Mouse (Mus musculus) kidney, postnatal 25 days (tissue): ENCODE data around the gene 4930544G11Rik.

Experiments used
- DNase-seq, 2 experiments: peaks; one replicate each; pipeline ENCODE4 v3.0.0; 2021; ENCODE audit warnings: mixed read lengths in 2 of 2

Gene 4930544G11Rik

DNA sequence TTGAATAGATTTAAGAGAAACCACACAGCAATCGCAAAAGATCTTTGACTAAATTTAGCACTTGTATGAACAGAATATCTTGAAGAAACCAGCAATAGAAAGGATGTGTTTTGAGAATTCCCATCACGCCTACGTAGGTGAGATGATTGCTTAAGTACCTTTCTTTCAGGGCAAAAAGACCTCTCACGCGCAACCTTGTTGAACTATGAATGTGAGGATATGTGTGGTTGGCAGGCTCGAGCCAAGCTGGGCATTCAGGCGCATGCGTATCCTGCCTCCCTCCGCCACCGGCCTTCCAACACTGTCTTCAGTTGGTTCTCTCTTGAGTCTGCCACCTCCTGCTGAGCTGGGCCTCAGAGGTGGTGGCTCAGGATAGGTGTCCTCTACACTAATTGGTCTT lies at the start of gene 4930544G11Rik:
TSS of gene 4930544G11Rik (plus strand) at position 301 of the 400 bp plus-strand sequence.
- no peak for DNase-seq

- DNase-seq = no peak
Observed at GRCm38 (mm10) chr6:65906657-65907182, 45.7 kb upstream of the 4930544G11Rik start.

DNA sequence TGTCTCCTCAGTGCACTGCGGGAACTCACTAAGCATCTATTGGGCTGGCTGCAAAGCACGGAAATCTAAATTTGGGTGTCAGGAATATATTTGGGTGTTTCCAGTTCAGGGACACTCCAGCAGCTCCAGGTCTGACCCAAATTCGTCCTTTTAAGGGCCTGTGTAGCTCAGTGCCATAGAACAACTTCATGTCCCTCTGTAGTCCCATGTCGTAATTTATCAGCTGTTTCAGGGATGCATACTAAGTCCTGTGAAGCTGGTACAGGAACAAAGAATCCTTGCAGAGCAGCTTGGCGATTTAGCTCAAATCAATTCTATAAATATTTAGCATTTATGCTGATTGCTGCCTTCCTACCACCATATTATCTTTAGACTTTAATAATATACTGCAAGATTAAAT lies 37.0 kb upstream of the 4930544G11Rik start:
- no peak for DNase-seq

DNA sequence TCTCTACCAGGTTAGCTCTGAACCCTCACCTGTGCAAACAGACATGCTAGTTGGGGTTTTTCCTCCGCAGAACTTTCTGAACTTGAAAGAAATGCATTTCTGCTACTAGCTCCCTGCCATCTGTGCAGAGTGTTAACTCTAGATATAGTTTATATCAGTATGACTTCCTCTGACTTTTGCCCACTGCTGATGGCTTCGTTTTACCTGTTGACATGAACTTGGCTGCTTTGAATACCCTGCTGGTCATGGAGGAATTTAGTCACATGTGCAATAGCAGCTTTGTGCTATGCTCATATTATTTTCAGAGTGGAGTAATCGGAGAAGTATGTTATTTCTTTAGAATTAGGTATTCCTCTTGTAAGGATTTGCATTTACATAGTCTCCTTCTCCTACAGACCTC lies 30.7 kb upstream of the 4930544G11Rik start:
- DNase-seq = no peak

- DNase-seq = no peak
Observed at GRCm38 (mm10) chr6:65923501-65924084, 28.8 kb upstream of the 4930544G11Rik start.

DNA sequence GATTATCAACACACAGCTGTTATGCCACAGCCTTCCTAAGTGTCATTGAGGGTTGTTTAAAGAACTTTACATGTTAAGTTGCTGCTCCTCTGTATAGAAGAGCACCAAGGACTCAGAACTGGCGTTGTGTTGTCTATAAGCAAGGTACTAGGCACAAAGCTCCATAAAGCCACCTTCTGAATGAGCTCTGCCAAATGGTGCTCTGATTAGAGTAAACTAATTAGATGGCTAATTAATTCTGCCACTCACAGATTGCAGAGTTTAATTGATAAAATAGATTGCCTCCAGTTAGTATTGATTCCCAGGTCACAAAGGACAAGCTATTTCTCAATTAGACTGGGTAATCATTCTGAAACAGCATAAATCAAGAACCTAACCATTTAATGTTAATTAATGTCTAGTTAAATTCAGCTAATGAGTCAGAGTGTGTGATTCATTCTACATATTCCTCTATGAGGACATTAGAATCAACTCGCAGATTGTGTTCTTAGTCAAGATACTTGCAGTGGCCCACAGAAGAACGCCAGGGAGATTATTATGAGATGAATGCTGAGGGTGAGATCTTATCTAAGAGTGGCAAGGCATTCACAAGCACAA lies 26.6 kb upstream of the 4930544G11Rik start:
- no peak for DNase-seq

DNA sequence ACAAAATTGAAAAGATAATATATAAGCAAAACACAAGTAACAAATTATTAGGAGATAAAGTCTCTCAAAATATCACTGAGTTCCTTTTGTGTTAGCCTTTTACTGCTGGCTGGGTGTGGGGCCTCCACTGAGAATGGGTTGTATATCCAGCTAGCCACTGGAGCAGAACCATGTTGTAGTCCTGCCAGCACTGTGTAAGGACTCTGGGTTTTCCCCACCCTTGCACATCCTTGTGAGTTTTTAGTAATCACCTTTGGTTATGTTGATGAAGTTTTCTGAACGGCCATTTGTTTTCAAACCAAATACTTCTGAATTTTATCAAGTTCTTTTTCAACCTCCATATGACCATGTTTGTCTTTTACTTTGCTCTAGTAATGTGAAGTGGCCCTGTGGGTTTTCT lies 21.9 kb upstream of the 4930544G11Rik start:
- peak in 1 of 2 experiments; percentile 5 for DNase-seq

- DNase-seq = no peak
Observed at GRCm38 (mm10) chr6:65932776-65933175, 19.6 kb upstream of the 4930544G11Rik start.

GRCm38 (mm10) chr6:65933177-65933576 lies 19.2 kb upstream of the 4930544G11Rik start:
- no peak for DNase-seq

DNA sequence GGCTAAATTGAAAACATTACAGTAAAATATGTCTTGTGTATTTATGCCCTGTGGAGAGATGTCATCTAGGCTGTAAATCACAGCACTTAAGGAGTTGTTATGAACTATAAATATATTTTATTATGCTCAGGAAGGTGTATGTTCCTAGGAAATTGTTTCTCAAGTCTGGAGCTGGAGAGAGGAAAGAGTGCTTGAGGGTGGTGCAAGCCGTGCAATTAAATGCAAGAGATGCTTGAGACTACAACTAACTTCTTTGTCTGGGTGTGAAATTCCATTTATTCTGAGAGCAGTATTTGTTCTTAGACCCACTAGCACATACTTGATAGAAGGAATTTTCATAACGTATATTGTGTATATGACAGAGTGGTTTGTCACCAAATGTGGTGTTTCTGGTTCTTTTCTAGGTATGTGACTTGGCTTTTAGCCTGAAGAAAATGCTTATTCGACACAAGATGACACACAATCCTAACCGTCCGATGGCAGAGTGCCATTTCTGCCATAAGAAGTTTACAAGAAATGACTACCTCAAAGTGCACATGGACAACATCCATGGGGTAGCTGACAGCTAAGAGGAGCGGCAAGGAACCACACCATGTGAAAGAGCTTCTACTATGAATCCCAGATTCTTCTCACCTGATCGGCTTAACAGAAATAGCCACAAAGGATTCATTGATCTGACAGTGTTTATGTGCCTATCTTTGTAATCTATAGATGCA lies 16.7 kb upstream of the 4930544G11Rik start:
- DNase-seq = no peak

DNA sequence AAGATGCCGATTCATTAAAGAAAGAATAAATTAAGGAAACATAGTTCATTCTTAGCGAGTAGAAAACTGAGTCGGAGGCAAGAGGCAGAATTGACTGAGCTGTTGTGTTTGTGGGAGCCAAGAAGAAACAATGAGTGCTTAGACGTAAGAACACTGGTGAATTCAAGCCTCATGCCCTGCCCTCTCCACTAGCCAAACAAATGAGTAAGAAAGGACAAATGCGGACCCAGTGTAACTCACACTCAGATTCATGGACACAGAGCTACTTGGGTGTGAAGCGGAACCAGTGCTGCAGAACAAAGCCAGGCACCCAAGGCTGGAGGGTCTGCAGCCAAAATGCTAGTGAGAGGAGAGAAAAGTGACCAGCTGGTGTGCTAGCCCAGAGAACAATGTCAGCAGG lies 1.9 kb upstream of the 4930544G11Rik start:
- DNase-seq = no peak

DNA sequence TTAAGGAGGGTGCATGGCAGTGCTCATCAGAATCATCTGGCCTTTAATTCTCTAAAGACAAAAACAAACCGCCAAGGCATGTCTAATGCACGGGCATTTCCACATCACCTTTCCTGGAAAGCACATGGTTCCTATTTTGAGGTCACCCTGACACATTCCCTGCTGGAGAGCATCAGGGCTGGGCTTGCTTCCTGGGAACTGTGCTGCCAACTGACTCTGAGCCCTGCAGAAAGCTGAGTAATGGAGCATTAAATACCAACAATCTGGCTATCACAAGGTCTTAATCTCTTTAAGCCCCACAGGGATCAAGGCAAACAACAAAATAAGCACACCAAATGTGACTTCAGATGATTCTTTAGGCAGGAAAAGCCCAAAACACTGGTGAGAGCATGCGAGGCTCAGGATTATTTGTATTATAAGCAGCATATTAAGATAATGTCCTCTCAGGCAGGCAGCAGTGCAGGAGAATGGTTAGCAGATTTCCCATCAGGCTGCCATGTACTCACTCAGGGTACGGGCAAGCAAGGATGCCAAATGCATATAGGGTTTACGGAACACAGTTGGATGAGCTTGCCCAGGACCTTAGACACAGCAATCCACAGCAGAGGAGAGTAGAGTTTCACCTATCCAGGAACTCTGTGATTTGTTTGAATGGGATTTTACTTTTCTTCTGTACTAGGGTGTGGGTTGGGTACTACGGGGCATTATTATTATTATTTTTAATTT lies 17.1 kb downstream of the 4930544G11Rik start:
- DNase-seq = no peak

DNA sequence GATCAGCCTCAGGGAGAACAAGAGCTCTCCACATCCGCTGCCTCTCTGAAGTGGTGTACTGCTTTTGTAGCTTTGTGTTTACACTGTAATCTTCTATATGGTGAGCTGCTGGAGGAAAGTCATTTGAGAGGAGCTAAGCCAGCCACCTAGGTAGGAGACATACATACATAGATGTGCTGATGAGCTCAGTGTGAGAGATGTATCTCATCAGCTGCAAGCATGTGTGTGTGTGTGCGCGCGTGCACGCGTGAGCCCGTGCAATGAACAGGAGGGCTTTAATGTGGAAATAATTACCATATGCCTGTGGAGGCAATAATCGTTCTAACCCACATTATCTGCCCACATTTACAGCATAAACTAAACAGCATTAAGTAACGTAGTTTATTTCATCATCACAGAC lies 18.0 kb downstream of the 4930544G11Rik start:
- DNase-seq = no peak

GRCm38 (mm10) chr6:65992081-65992480 lies 39.7 kb downstream of the 4930544G11Rik start:
- no peak for DNase-seq

GRCm38 (mm10) chr6:65998343-65998742 lies 45.9 kb downstream of the 4930544G11Rik start:
- no peak for DNase-seq
